Mouse (Mus musculus) brain, embryonic 14.5 days (tissue): Measurements from ENCODE around the gene Klra3.

Experiments
- CTCF ChIP-seq: fragments of 200-500 bp; IDR thresholded peaks from 2 replicates; pipeline ENCODE4 v1.5.1; 2012; ENCODE audit warnings: inconsistent platforms, mild to moderate bottlenecking, moderate library complexity, borderline replicate concordance; ENCODE audit not compliant: insufficient read depth, insufficient read length; ENCODE audit errors: extremely low read depth
- POLR2A ChIP-seq: fragments of 200-500 bp; IDR thresholded peaks from 2 replicates; pipeline ENCODE4 v1.6.1; 2012; ENCODE audit warnings: mild to moderate bottlenecking, inconsistent platforms, borderline replicate concordance; ENCODE audit not compliant: poor library complexity, insufficient read depth, insufficient read length, severe bottlenecking; ENCODE audit errors: extremely low read depth

DNA sequence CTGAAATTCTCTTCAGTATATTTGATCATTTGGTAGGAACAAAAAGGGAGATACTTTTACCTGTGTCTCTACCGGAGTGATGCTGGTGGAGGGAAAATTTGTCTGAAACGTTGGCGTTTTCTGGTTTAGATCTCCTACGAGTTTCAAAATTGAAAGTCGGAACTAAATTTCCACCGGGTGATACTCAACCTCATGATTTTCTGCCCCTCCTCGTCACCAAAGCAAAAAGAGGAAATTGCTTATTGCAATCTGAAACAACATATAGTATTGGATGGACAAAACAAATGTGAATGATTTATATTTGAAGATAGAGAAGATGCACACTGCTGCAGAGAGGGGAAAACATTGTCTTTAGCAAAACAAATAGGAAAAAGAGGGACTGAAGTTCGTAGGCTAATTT is at the start of gene Klra3:
- TF ChIP-seq CTCF, result no peak
- TF ChIP-seq POLR2A, result no peak
